Mouse (Mus musculus): ENCODE measurements around the gene Inpp4a. TPM values are rescaled to one million over a fixed set of nuclear protein-coding genes. Genes with fewer than 3 reads are reported as not detected.

The Inpp4a gene
- polyA plus RNA-seq, 1 experiment = 85.7 TPM

- Histone ChIP-seq H3K27ac (ENCODE audit: insufficient read depth, low read length) (no peak overlapping the region), H3K4me1 (ENCODE audit: control insufficient read depth, insufficient read depth, low read length) (peaks cover 4% of the 10 kb centered on the region; the same call in 1 of the 2 replicates), H3K4me3 (ENCODE audit: insufficient read depth, low read length) (no peak overlapping the region)
- TF ChIP-seq POLR2A (IDR thresholded peaks at IDR 0.05; ENCODE audit: extremely low read depth, insufficient read depth, low read length) (no peak), CTCF (IDR thresholded peaks at IDR 0.05; ENCODE audit: extremely low read depth, insufficient read depth, low read length) (no peak)
These were observed 18.1 kb downstream of the Inpp4a start for GRCm38 (mm10) chr1:37317644-37318285.

GRCm38 (mm10) chr1:37318558-37318957 lies 18.9 kb downstream of the Inpp4a start:
- Histone ChIP-seq H3K27ac (ENCODE audit: insufficient read depth, low read length) (no peak overlapping the region), H3K4me1 (ENCODE audit: control insufficient read depth, insufficient read depth, low read length) (peaks cover 4% of the 10 kb centered on the region; the same call in 1 of the 2 replicates), H3K4me3 (ENCODE audit: insufficient read depth, low read length) (no peak overlapping the region)
- TF ChIP-seq POLR2A (IDR thresholded peaks at IDR 0.05; ENCODE audit: extremely low read depth, insufficient read depth, low read length) (no peak), CTCF (IDR thresholded peaks at IDR 0.05; ENCODE audit: extremely low read depth, insufficient read depth, low read length) (no peak)

GRCm38 (mm10) chr1:37322690-37323089 lies 23.0 kb downstream of the Inpp4a start:
- TF ChIP-seq CTCF (IDR thresholded peaks at IDR 0.05; ENCODE audit: extremely low read depth, insufficient read depth, low read length) (no peak), POLR2A (IDR thresholded peaks at IDR 0.05; ENCODE audit: extremely low read depth, insufficient read depth, low read length) (no peak)
- no peak overlapping the region for H3K4me3 ChIP-seq (ENCODE audit: insufficient read depth, low read length)
- H3K4me1 ChIP-seq (ENCODE audit: control insufficient read depth, insufficient read depth, low read length) = peaks cover 2% of the 10 kb centered on the region; the same call in 1 of the 2 replicates
- H3K27ac ChIP-seq (ENCODE audit: insufficient read depth, low read length) = no peak overlapping the region

- Histone ChIP-seq H3K27ac (ENCODE audit: insufficient read depth, low read length) (no peak overlapping the region), H3K4me3 (ENCODE audit: insufficient read depth, low read length) (no peak overlapping the region)
These were observed 23.5 kb downstream of the Inpp4a start for GRCm38 (mm10) chr1:37323208-37323607.

GRCm38 (mm10) chr1:37324569-37324968 lies 24.9 kb downstream of the Inpp4a start:
- no peak overlapping the region for H3K4me3 ChIP-seq (ENCODE audit: insufficient read depth, low read length)
- H3K27ac ChIP-seq (ENCODE audit: insufficient read depth, low read length) = no peak overlapping the region
- peaks cover 2% of the 10 kb centered on the region; the same call in 1 of the 2 replicates for H3K4me1 ChIP-seq (ENCODE audit: control insufficient read depth, insufficient read depth, low read length)
- TF ChIP-seq POLR2A (IDR thresholded peaks at IDR 0.05; ENCODE audit: extremely low read depth, insufficient read depth, low read length) (no peak), CTCF (IDR thresholded peaks at IDR 0.05; ENCODE audit: extremely low read depth, insufficient read depth, low read length) (no peak)

More at GRCm38 (mm10) chr1:37323208-37323607, 23.5 kb downstream of the Inpp4a start:
- peaks cover 2% of the 10 kb centered on the region; the same call in 1 of the 2 replicates for H3K4me1 ChIP-seq (ENCODE audit: control insufficient read depth, insufficient read depth, low read length)
- TF ChIP-seq POLR2A (IDR thresholded peaks at IDR 0.05; ENCODE audit: extremely low read depth, insufficient read depth, low read length) (no peak), CTCF (IDR thresholded peaks at IDR 0.05; ENCODE audit: extremely low read depth, insufficient read depth, low read length) (no peak)

GRCm38 (mm10) chr1:37327311-37327710 lies 27.6 kb downstream of the Inpp4a start:
- TF ChIP-seq POLR2A (IDR thresholded peaks at IDR 0.05; ENCODE audit: extremely low read depth, insufficient read depth, low read length) = no peak
- no peak for TF ChIP-seq CTCF (IDR thresholded peaks at IDR 0.05; ENCODE audit: extremely low read depth, insufficient read depth, low read length)
- Histone ChIP-seq H3K4me1 (ENCODE audit: control insufficient read depth, insufficient read depth, low read length) (peaks cover 4% of the 10 kb centered on the region; the same call in 1 of the 2 replicates), H3K4me3 (ENCODE audit: insufficient read depth, low read length) (no peak overlapping the region), H3K27ac (ENCODE audit: insufficient read depth, low read length) (no peak overlapping the region)

- H3K27ac ChIP-seq (ENCODE audit: insufficient read depth, low read length) = no peak overlapping the region
- peaks cover 9% of the 10 kb centered on the region for H3K4me1 ChIP-seq (ENCODE audit: control insufficient read depth, insufficient read depth, low read length)
- H3K4me3 ChIP-seq (ENCODE audit: insufficient read depth, low read length) = no peak overlapping the region
- TF ChIP-seq POLR2A (IDR thresholded peaks at IDR 0.05; ENCODE audit: extremely low read depth, insufficient read depth, low read length) (no peak), CTCF (IDR thresholded peaks at IDR 0.05; ENCODE audit: extremely low read depth, insufficient read depth, low read length) (no peak)
These were observed 29.5 kb downstream of the Inpp4a start for GRCm38 (mm10) chr1:37329132-37329531.

GRCm38 (mm10) chr1:37329831-37330230 lies 30.2 kb downstream of the Inpp4a start:
- Histone ChIP-seq H3K4me3 (ENCODE audit: insufficient read depth, low read length) (no peak overlapping the region), H3K4me1 (ENCODE audit: control insufficient read depth, insufficient read depth, low read length) (peaks cover 12% of the 10 kb centered on the region)
- TF ChIP-seq POLR2A (IDR thresholded peaks at IDR 0.05; ENCODE audit: extremely low read depth, insufficient read depth, low read length) (no peak), CTCF (IDR thresholded peaks at IDR 0.05; ENCODE audit: extremely low read depth, insufficient read depth, low read length) (no peak)

GRCm38 (mm10) chr1:37332756-37333155 lies 33.1 kb downstream of the Inpp4a start:
- TF ChIP-seq CTCF (IDR thresholded peaks at IDR 0.05; ENCODE audit: extremely low read depth, insufficient read depth, low read length) (no peak), POLR2A (IDR thresholded peaks at IDR 0.05; ENCODE audit: extremely low read depth, insufficient read depth, low read length) (no peak)

More at GRCm38 (mm10) chr1:37329831-37330230, 30.2 kb downstream of the Inpp4a start:
- no peak overlapping the region for H3K27ac ChIP-seq (ENCODE audit: insufficient read depth, low read length)

More at GRCm38 (mm10) chr1:37332756-37333155, 33.1 kb downstream of the Inpp4a start:
- Histone ChIP-seq H3K4me1 (ENCODE audit: control insufficient read depth, insufficient read depth, low read length) (peaks cover 12% of the 10 kb centered on the region), H3K27ac (ENCODE audit: insufficient read depth, low read length) (no peak overlapping the region), H3K4me3 (ENCODE audit: insufficient read depth, low read length) (no peak overlapping the region)
